Mouse (Mus musculus): ENCODE data around the gene Gm10775. TPM values are rescaled to one million over a fixed set of nuclear protein-coding genes. Genes with fewer than 3 reads are reported as not detected.

Gm10775 gene
- not detected in 2 replicates for polyA plus RNA-seq (2015; fragmentation: Nextera tagmentation; extraction: Ambion mirVana)

DNA sequence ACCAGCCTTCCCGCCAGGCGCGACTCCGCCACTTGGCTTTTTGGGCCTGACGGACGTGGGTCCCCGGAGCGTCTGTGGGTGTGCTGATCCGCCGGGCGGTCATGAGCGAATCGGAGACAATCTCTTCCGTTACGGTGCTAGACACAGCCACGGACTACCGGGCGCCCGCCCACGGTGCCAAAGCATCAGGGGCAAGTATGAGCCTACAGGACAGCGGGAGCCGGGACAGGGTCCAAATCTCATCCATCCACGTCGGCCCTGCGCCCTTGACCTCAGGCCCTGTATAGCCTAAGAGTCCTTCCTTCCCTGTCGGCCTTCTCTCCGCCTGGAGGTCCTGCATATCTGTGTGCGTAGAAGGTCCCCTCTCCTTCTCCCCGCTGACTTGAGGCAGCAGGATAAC lies at the start of gene Gm10775:
Gene Gm10775, plus strand, starts transcription at position 301 of the 400 bp plus-strand sequence.
- H3K36me3 ChIP-seq (ENCODE audit: control insufficient read depth, insufficient read depth, low read length): peaks cover 17% of the 10 kb centered on the region; the same call in 1 of the 2 replicates
- H3K4me2 ChIP-seq (ENCODE audit: low read depth, low read length): peak within 1 kb of the TSS; percentile 35
- H3K9me3 ChIP-seq (ENCODE audit: control insufficient read depth, low read length): peaks cover 28% of the 10 kb centered on the region
- no peak within 1 kb of the TSS for H3K27ac ChIP-seq (ENCODE audit: low read length)
- WGBS: 39% methylated on average over 29 of the region's 29 CpGs
- H3K4me1 ChIP-seq (ENCODE audit: control insufficient read depth, insufficient read depth, low read length): no peaks in the 10 kb centered on the region
- H3K4me3 ChIP-seq (ENCODE audit: low read length): peak within 1 kb of the TSS; percentile 28
- ATAC-seq: no peak
- no peak within 1 kb of the TSS for H3K9ac ChIP-seq (ENCODE audit: low read depth, low read length)
- H3K27me3 ChIP-seq (replicated peaks; ENCODE audit: control insufficient read depth, insufficient read depth, low read length): no peaks in the 10 kb centered on the region; the same call in 1 of the 2 replicates

GRCm38 (mm10) chr13:65225945-65226344 lies 33.4 kb upstream of the Gm10775 start:
- no peaks in the 10 kb centered on the region for H3K27me3 ChIP-seq (replicated peaks; ENCODE audit: control insufficient read depth, insufficient read depth, low read length)
- H3K4me3 ChIP-seq (ENCODE audit: low read length): no peak overlapping the region
- no peaks in the 10 kb centered on the region for H3K36me3 ChIP-seq (ENCODE audit: control insufficient read depth, insufficient read depth, low read length)
- no peaks in the 10 kb centered on the region for H3K9me3 ChIP-seq (ENCODE audit: control insufficient read depth, low read length)
- ATAC-seq: no peak
- WGBS: 55% methylated on average over 6 of the region's 6 CpGs
- H3K4me1 ChIP-seq (ENCODE audit: control insufficient read depth, insufficient read depth, low read length): no peaks in the 10 kb centered on the region
- H3K9ac ChIP-seq (ENCODE audit: low read depth, low read length): no peak overlapping the region
- H3K4me2 ChIP-seq (ENCODE audit: low read depth, low read length): no peak overlapping the region
- no peak overlapping the region for H3K27ac ChIP-seq (ENCODE audit: low read length)

DNA sequence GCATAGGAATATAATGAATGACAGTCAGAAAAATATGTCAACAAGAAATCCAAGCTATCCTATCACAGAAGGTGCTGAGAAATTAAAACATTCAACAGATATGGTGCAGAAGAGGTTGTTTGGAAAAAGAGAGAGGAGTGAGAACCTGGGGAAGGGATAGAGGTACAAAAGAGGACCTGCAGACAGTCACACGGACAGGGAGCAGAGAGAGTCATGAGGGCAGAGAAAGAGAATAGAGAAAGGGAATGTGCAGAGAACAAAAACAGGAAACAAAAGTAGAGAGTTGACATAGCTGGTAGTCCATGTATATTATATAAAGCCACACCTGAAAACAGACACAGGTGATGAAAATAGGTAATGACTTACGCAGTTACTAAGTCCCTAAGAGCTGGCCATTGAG lies 32.7 kb upstream of the Gm10775 start:
- WGBS: 91% methylated on average over 2 of the region's 2 CpGs

DNA sequence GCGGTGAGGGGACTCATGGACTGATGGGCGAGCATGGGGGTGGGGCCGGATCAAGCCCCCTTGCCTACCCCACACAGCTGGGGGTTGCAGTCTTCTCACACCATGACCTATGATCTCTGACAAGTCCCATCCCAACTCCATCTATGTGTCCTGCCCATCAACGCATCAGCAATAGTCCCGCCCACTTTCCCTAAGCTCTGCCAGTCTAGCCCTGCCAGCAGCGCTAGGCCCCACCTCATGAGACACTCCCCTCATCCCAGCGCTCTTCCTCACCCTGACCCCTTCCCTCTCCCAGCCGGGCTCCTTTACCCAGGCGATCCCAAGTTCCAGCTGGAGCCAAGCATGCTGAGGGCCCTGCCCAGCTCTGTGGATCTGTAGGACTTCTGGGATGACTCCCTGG lies 22.1 kb upstream of the Gm10775 start:
- no peak for ATAC-seq
- H3K27me3 ChIP-seq (replicated peaks; ENCODE audit: control insufficient read depth, insufficient read depth, low read length): no peaks in the 10 kb centered on the region
- no peaks in the 10 kb centered on the region; the same call in 1 of the 2 replicates for H3K9me3 ChIP-seq (ENCODE audit: control insufficient read depth, low read length)
- WGBS: 76% methylated on average over 9 of the region's 9 CpGs
- no peaks in the 10 kb centered on the region for H3K36me3 ChIP-seq (ENCODE audit: control insufficient read depth, insufficient read depth, low read length)
- no peak overlapping the region for H3K9ac ChIP-seq (ENCODE audit: low read depth, low read length)
- no peak overlapping the region for H3K4me3 ChIP-seq (ENCODE audit: low read length)
- H3K4me2 ChIP-seq (ENCODE audit: low read depth, low read length): no peak overlapping the region
- no peak overlapping the region for H3K27ac ChIP-seq (ENCODE audit: low read length)
- peaks cover 7% of the 10 kb centered on the region for H3K4me1 ChIP-seq (ENCODE audit: control insufficient read depth, insufficient read depth, low read length)

More for the DNA sequence above, 32.7 kb upstream of the Gm10775 start:
- ATAC-seq: no peak
- Histone ChIP-seq H3K9me3 (ENCODE audit: control insufficient read depth, low read length) (no peaks in the 10 kb centered on the region), H3K36me3 (ENCODE audit: control insufficient read depth, insufficient read depth, low read length) (no peaks in the 10 kb centered on the region), H3K4me1 (ENCODE audit: control insufficient read depth, insufficient read depth, low read length) (no peaks in the 10 kb centered on the region), H3K4me3 (ENCODE audit: low read length) (no peak overlapping the region), H3K27me3 (replicated peaks; ENCODE audit: control insufficient read depth, insufficient read depth, low read length) (no peaks in the 10 kb centered on the region), H3K9ac (ENCODE audit: low read depth, low read length) (no peak overlapping the region), H3K27ac (ENCODE audit: low read length) (no peak overlapping the region), H3K4me2 (ENCODE audit: low read depth, low read length) (no peak overlapping the region)

DNA sequence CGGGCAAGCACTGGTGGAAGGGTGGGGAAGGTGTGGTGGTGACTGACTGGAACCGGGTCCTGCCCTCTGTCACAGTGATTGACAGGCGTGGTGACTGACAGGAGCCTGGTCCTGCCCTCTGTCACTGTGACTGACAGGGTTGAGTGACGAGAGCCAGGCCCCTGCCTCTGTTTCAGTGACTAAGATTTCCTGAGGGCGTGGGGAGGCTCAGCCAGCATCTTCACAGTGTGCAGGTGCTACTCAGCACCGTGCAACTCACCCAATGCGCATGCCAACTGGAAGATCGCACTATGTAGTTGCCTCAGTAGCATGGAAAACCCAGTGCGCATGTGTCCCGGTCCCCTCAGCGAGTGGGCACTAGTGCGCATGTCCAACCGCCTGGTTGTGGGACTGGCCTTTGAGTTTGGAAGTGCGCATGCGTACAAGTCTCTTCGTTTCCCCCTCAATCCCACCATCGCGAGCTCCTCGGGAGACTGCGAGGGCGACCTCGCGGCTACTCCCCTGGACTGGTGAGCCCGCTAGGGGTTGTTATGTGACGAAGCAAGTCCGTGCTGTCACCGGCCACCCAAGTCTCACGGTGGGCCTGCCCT lies 18.7 kb upstream of the Gm10775 start:
- Histone ChIP-seq H3K9me3 (ENCODE audit: control insufficient read depth, low read length) (peaks cover 2% of the 10 kb centered on the region; the same call in 1 of the 2 replicates), H3K4me3 (ENCODE audit: low read length) (peak overlapping the region; percentile 62), H3K27me3 (replicated peaks; ENCODE audit: control insufficient read depth, insufficient read depth, low read length) (no peaks in the 10 kb centered on the region), H3K27ac (ENCODE audit: low read length) (peak overlapping the region; percentile 88), H3K9ac (ENCODE audit: low read depth, low read length) (peak overlapping the region; percentile 78), H3K4me1 (ENCODE audit: control insufficient read depth, insufficient read depth, low read length) (peaks cover 11% of the 10 kb centered on the region), H3K36me3 (ENCODE audit: control insufficient read depth, insufficient read depth, low read length) (0 out of 2 replicates have a peak, but pooled peaks cover 2% of the 10 kb centered on the region), H3K4me2 (ENCODE audit: low read depth, low read length) (peak overlapping the region; percentile 63)
- peak; percentile 95 for ATAC-seq
- under 1% methylated on average over 28 of the region's 28 CpGs for WGBS

DNA sequence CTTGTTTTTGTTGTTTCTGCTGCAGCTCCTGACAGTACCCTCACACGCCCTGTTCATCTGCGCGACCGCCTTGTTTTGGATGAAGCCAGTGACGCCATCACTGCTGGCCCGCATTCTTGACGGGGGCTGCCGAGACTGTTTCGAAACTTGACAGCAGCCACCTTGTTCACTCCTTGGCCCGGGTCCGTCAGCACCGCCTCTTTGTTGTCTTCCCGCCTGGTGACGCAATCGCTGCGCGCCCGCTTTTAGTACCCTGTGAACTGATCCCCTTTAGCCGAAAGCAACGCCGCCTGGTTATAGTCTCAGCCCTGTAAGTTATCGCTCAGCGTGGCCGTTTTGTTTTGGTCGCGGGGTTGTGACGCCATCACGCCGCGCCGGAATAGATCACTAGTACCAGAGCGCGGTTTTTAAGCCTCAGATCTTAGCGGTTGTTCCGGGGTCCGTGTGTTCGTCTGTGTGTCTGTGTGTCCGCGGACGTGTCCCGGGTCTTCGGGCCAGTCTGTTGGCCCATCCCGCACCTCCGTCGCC lies 18.2 kb upstream of the Gm10775 start:
- Histone ChIP-seq H3K9ac (ENCODE audit: low read depth, low read length) (peak overlapping the region; percentile 78), H3K36me3 (ENCODE audit: control insufficient read depth, insufficient read depth, low read length) (0 out of 2 replicates have a peak, but pooled peaks cover 2% of the 10 kb centered on the region), H3K4me3 (ENCODE audit: low read length) (peak overlapping the region; percentile 62), H3K4me2 (ENCODE audit: low read depth, low read length) (peak overlapping the region; percentile 99), H3K4me1 (ENCODE audit: control insufficient read depth, insufficient read depth, low read length) (peaks cover 11% of the 10 kb centered on the region), H3K27me3 (replicated peaks; ENCODE audit: control insufficient read depth, insufficient read depth, low read length) (no peaks in the 10 kb centered on the region), H3K9me3 (ENCODE audit: control insufficient read depth, low read length) (peaks cover 5% of the 10 kb centered on the region; the same call in 1 of the 2 replicates), H3K27ac (ENCODE audit: low read length) (peak overlapping the region; percentile 88)
- WGBS: under 1% methylated on average over 45 of the region's 45 CpGs
- peak; percentile 92 for ATAC-seq

- Histone ChIP-seq H3K9me3 (ENCODE audit: control insufficient read depth, low read length) (peaks cover 5% of the 10 kb centered on the region; the same call in 1 of the 2 replicates), H3K27me3 (replicated peaks; ENCODE audit: control insufficient read depth, insufficient read depth, low read length) (no peaks in the 10 kb centered on the region), H3K27ac (ENCODE audit: low read length) (peak overlapping the region; percentile 88), H3K4me3 (ENCODE audit: low read length) (peak overlapping the region; percentile 62), H3K4me2 (ENCODE audit: low read depth, low read length) (peak overlapping the region; percentile 99), H3K4me1 (ENCODE audit: control insufficient read depth, insufficient read depth, low read length) (peaks cover 11% of the 10 kb centered on the region), H3K36me3 (ENCODE audit: control insufficient read depth, insufficient read depth, low read length) (0 out of 2 replicates have a peak, but pooled peaks cover 2% of the 10 kb centered on the region), H3K9ac (ENCODE audit: low read depth, low read length) (peak overlapping the region; percentile 78)
- WGBS: 1% methylated on average over 51 of the region's 51 CpGs
- peak; percentile 37; the same call in 1 of the 2 replicates for ATAC-seq
Observed at GRCm38 (mm10) chr13:65241627-65242318, 17.6 kb upstream of the Gm10775 start.

- 0 out of 2 replicates have a peak, but pooled peaks cover 5% of the 10 kb centered on the region for H3K9me3 ChIP-seq (ENCODE audit: control insufficient read depth, low read length)
- H3K4me3 ChIP-seq (ENCODE audit: low read length): peak overlapping the region; percentile 62
- H3K27ac ChIP-seq (ENCODE audit: low read length): no peak overlapping the region
- H3K36me3 ChIP-seq (ENCODE audit: control insufficient read depth, insufficient read depth, low read length): 0 out of 2 replicates have a peak, but pooled peaks cover 2% of the 10 kb centered on the region
- peaks cover 11% of the 10 kb centered on the region for H3K4me1 ChIP-seq (ENCODE audit: control insufficient read depth, insufficient read depth, low read length)
- ATAC-seq: no peak
- H3K4me2 ChIP-seq (ENCODE audit: low read depth, low read length): peak overlapping the region; percentile 99
- peak overlapping the region; percentile 78 for H3K9ac ChIP-seq (ENCODE audit: low read depth, low read length)
- 28% methylated on average over 27 of the region's 27 CpGs for WGBS
- H3K27me3 ChIP-seq (replicated peaks; ENCODE audit: control insufficient read depth, insufficient read depth, low read length): no peaks in the 10 kb centered on the region
Observed at GRCm38 (mm10) chr13:65242319-65242787, 17.0 kb upstream of the Gm10775 start.

DNA sequence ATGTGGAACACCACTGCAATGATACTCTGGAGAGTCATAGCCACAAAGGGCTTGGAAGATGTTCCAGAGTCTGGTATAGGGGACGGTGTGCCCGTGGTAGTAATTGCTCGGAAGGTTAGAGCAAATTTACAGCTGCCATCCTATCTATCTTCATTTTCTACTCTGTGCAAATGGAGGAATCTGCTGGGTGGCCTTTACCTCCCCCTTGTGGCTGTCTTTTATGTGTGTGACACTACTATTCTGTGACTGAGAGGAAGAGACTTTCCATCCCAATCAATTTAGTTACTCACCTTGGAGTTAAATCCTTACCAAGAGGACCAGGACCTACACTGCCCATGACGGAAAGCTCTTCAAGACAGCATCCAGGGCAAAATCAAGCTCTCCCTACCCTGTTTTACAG lies 16.1 kb upstream of the Gm10775 start:
- no peak overlapping the region for H3K4me3 ChIP-seq (ENCODE audit: low read length)
- no peak overlapping the region for H3K27ac ChIP-seq (ENCODE audit: low read length)
- H3K4me2 ChIP-seq (ENCODE audit: low read depth, low read length): no peak overlapping the region
- peaks cover 11% of the 10 kb centered on the region for H3K4me1 ChIP-seq (ENCODE audit: control insufficient read depth, insufficient read depth, low read length)
- no peak for ATAC-seq
- no peak overlapping the region for H3K9ac ChIP-seq (ENCODE audit: low read depth, low read length)
- H3K9me3 ChIP-seq (ENCODE audit: control insufficient read depth, low read length): 0 out of 2 replicates have a peak, but pooled peaks cover 5% of the 10 kb centered on the region
- H3K27me3 ChIP-seq (replicated peaks; ENCODE audit: control insufficient read depth, insufficient read depth, low read length): no peaks in the 10 kb centered on the region
- peaks cover 5% of the 10 kb centered on the region; the same call in 1 of the 2 replicates for H3K36me3 ChIP-seq (ENCODE audit: control insufficient read depth, insufficient read depth, low read length)
- WGBS: 95% methylated on average over 4 of the region's 4 CpGs

All from intestine, embryonic 16.5 days (tissue).